Mouse (Mus musculus): ENCODE results near the gene Olfr539. TPM values are rescaled to one million over a fixed set of nuclear protein-coding genes. Genes with fewer than 3 reads are reported as not detected.
"Not testable (repeated sequence)": the region's sequence is repeated elsewhere in the genome, so short reads cannot be mapped to it uniquely, and the experiment has no call there.

Olfr539 gene
- total RNA-seq (2021), result under 1 TPM; 0.06 to 0.07 TPM
- long read RNA-seq, experiment 1, result 0 reads
- long read RNA-seq, experiment 2, result 0 reads

- no peak for DNase-seq (ENCODE audit: low spot score in 2 of 2)
- intact Hi-C loops (cut with DNase I), result no loop called here
These were observed at the start of gene Olfr539 for GRCm38 (mm10) chr7:140659630-140660029. Olfr539 (plus strand) TSS chr7:140659930.

- DNase-seq (ENCODE audit: low spot score in 2 of 2); intact Hi-C loops (cut with DNase I): not testable (repeated sequence)
These were observed 31.1 kb upstream of the Olfr539 start, which contains the start of gene Olfr61 for GRCm38 (mm10) chr7:140628670-140629069. Olfr61 (plus strand) TSS chr7:140628970.

DNA sequence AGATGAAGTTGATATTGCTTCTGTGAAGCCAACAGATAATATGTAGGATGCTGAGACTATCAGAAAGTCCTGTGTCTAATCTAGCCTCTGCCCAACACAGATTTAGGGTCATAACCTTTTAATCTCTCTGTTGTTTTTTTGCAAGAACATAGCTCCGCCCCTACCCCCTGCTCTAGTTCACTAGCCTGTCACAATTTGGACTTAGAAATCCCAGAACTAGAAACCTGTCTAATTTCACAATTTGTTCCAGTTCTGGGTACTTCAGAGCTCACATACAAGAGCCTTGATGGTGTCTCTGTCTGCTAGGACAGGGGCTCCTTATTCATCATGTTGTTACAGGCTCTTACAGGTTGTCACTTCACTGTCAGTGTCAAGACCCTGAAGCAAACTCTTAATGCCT is 29.2 kb upstream of the Olfr539 start:
- DNase-seq (ENCODE audit: low spot score in 2 of 2), result no peak
- intact Hi-C loops (cut with DNase I), result no loop called here

DNA sequence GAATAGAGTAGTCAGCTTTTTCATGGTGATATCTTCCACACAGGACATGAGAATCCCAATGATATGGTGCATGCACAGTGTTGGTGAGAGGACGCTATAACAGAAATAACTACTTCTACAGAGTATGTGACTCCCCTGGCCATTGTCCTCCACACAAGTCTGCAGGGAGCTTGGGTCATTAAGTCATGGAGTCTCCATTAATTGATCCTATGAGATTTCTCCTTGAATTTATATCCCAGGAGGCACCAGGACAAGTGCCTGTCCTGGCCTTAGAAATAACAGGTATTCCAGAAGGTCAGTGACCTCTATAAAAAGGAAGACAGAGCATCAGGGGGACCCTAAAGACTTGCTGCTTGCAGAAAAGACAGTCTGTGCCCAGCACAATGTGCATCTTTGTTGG is 13.6 kb upstream of the Olfr539 start, which contains the start of gene Olfr53:
TSS of gene Olfr53 (plus strand) at position 301 of the 400 bp plus-strand sequence.
- intact Hi-C loops (cut with DNase I), result no loop called here
- no peak for DNase-seq (ENCODE audit: low spot score in 2 of 2)

- intact Hi-C loops (cut with DNase I); DNase-seq (ENCODE audit: low spot score in 2 of 2): not testable (repeated sequence)
These were observed 11.0 kb downstream of the Olfr539 start for GRCm38 (mm10) chr7:140670693-140671092.

GRCm38 (mm10) chr7:140675863-140676262 is 16.1 kb downstream of the Olfr539 start:
- intact Hi-C loops (cut with DNase I), result no loop called here
- no peak for DNase-seq (ENCODE audit: low spot score in 2 of 2)

DNA sequence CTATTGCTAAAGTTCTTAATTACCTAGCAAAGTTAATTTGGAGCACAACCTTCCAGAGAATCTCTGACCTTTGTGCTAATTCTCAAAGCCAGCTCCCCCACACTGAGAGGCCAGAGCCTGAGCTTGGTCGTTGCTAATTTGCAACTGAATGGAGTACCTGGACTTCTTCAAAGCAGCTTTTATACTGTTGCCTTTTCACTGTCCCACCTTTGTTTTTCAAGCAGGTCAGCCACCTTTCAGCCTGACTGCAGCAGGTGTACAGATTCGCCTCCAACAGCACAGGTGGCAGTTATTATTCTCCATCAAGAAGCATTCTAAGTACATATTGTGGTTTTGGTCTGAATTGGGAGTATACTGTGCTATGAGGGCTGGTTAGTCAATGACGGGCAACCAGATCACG is 19.9 kb downstream of the Olfr539 start:
- DNase-seq (ENCODE audit: low spot score in 2 of 2); intact Hi-C loops (cut with DNase I): not testable (repeated sequence)

- DNase-seq (ENCODE audit: low spot score in 2 of 2), result no peak
- intact Hi-C loops (cut with DNase I), result no loop called here
These were observed 21.9 kb downstream of the Olfr539 start, which contains the start of gene Olfr45 for GRCm38 (mm10) chr7:140681651-140682050. Olfr45 (plus strand) TSS chr7:140681951.

GRCm38 (mm10) chr7:140696967-140697366 is 37.2 kb downstream of the Olfr539 start, which contains the start of gene Olfr541:
Olfr541 (plus strand) TSS chr7:140697267.
- intact Hi-C loops (cut with DNase I), result no loop called here
- no peak for DNase-seq (ENCODE audit: low spot score in 2 of 2)

DNA sequence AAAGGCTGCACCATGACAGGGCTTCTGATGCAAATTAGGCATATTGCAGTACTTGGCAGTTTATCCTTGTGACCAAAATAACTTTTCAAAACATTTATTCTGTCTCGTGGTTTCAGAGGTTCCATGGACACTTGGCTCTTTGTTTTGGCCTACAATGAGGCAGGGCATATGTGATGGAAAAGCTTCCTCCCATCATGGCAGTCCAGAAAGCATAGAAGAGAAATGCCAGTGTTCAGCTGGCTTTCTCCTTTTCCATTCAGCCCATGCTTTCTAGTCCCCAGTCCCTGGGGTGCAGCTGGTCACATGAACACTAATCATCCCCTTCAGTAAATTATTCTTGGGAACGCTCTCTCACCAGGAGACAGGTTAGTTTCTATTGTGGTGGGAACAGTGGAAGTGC is 46.6 kb downstream of the Olfr539 start:
- intact Hi-C loops (cut with DNase I), result no loop called here

GRCm38 (mm10) chr7:140707536-140708284 is 48.0 kb downstream of the Olfr539 start:
- intact Hi-C loops (cut with DNase I), result no loop called here

More for the DNA sequence above, 46.6 kb downstream of the Olfr539 start:
- DNase-seq (ENCODE audit: low spot score in 2 of 2), result no peak

DNA sequence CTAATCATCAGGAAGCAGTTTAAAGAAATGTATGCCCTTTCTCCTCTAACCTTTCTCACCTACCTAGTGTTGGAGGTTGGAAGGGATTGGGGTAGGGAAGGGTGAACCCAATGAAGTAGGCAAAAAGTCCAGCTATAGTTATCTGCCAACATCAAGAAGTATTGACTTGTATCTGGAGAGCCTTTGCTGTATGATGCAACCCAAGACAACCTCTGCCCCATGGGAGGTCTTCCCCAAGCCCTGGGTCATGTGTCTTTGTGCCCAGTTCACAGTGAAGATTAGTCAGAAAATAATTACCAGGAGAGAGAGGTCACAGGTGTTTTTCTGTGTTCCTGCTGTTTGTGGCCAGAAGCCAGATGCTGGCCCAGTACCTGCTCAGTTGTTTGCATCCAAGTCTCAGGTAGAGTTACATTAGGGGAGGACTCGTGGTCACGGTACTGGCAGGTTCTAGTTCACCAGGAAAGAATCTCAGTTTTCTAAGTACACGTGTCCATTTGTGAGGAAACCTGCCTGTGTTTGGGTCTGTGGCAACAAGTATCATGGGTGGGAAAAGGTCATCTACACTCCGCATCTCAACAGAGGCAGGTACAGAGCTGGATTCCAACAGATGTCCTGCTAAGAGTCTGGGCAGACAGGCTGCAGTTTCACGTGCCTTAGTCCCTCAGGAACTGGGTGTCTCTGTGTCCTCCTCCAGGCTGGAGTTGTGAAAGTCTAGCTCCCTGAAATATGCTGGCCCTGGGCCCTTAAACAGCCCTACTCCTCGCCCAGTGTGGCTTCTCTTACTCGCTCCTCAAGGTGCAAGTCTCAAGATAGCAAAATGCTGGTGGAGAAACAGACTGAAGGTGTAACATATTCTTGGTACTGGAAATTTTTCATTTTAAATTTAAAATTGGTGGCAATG is 57.7 kb downstream of the Olfr539 start:
- intact Hi-C loops (cut with DNase I), result no loop called here
- no peak for DNase-seq (ENCODE audit: low spot score in 2 of 2)

More at GRCm38 (mm10) chr7:140707536-140708284, 48.0 kb downstream of the Olfr539 start:
- DNase-seq (ENCODE audit: low spot score in 2 of 2), result no peak

GRCm38 (mm10) chr7:140721095-140721494 is 61.4 kb downstream of the Olfr539 start:
- no peak for DNase-seq (ENCODE audit: low spot score in 2 of 2)
- intact Hi-C loops (cut with DNase I), result no loop called here

DNA sequence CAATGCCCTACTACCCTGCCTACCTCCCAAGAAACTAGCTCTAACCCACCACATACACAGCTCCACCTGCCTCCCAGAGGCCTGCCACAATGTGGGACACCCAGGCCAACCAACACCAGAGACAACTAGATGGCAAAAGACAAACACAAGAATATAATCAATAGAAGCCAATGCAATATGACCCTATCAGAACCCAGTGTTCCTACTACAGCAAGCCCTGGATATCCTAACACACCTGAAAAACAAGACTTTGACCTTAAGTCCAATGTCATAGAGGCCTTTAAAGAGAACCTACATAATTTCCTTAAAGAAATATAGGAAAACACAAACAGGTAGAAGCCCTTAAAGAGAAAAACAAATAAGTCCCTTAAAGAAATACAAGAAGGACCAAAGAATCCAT is 65.8 kb downstream of the Olfr539 start:
- no peak for DNase-seq (ENCODE audit: low spot score in 2 of 2)
- intact Hi-C loops (cut with DNase I), result no loop called here

Other genes starting within 250 kb of the Olfr539 start
- gene Olfr532, start 238.3 kb upstream of the Olfr539 start, total RNA-seq (2021), result not detected
- gene Olfr533, start 196.6 kb upstream of the Olfr539 start, total RNA-seq (2021), result not detected
- gene Olfr535, start 175.7 kb upstream of the Olfr539 start, total RNA-seq (2021), result not detected
- not detected for gene Olfr536, start 152.5 kb upstream of the Olfr539 start, total RNA-seq (2021)
- not detected for gene Olfr538, start 92.0 kb upstream of the Olfr539 start, total RNA-seq (2021)
- under 1 TPM in 1 of 2 experiments, not detected in 1; 0.04 TPM for gene Olfr46, start 58.7 kb upstream of the Olfr539 start, total RNA-seq (2021)
- gene Olfr61, start 31.0 kb upstream of the Olfr539 start, total RNA-seq (2021), result not detected
- gene Olfr53, start 13.5 kb upstream of the Olfr539 start, total RNA-seq (2021), result not detected
- gene Olfr45, start 22.0 kb downstream of the Olfr539 start, total RNA-seq (2021), result not detected
- gene Olfr541, start 37.3 kb downstream of the Olfr539 start, total RNA-seq (2021), result not detected
- not detected for gene Cyp2e1, start 103.8 kb downstream of the Olfr539 start, total RNA-seq (2021)
- gene Syce1, start 127.9 kb downstream of the Olfr539 start, total RNA-seq (2021), result under 1 TPM; 0.24 to 0.38 TPM
- 10 to 100 TPM; 15.3 to 16.3 TPM for gene Zfp941, start 162.2 kb downstream of the Olfr539 start, total RNA-seq (2021)
- gene Urah, start 175.1 kb downstream of the Olfr539 start, total RNA-seq (2021), result 1 to 10 TPM; 1.1 to 1.5 TPM
- not detected for gene Scgb1c1, start 185.6 kb downstream of the Olfr539 start, total RNA-seq (2021)
- not detected for gene Odf3, start 187.9 kb downstream of the Olfr539 start, total RNA-seq (2021)
- gene Gm45785, start 196.4 kb downstream of the Olfr539 start, total RNA-seq (2021), result under 1 TPM; 0.93 to 0.99 TPM
- 10 to 100 TPM; 77.1 to 81.7 TPM for gene Ric8a, start 197.0 kb downstream of the Olfr539 start, total RNA-seq (2021)
- 10 to 100 TPM; 25.4 to 27.2 TPM for gene Bet1l, start 197.6 kb downstream of the Olfr539 start, total RNA-seq (2021)
- 100 to 1,000 TPM; 128 to 133 TPM for gene Psmd13, start 222.0 kb downstream of the Olfr539 start, total RNA-seq (2021)
- 10 to 100 TPM; 66.2 to 67.2 TPM for gene Sirt3, start 222.4 kb downstream of the Olfr539 start, total RNA-seq (2021)
- gene Cox8b, start 240.5 kb downstream of the Olfr539 start, total RNA-seq (2021), result 1 to 10 TPM in 1 of 2 experiments, not detected in 1; 1.6 TPM

All from left cerebral cortex, postnatal 14 days (tissue).